Mouse (Mus musculus): ENCODE measurements at regions not wholly inside any gene's neighbourhood (a gene's known extent, or its start where the extent isn't known, plus 50 kb on each side); places are given as distances from the start of the nearest gene placed in this dataset.

DNA sequence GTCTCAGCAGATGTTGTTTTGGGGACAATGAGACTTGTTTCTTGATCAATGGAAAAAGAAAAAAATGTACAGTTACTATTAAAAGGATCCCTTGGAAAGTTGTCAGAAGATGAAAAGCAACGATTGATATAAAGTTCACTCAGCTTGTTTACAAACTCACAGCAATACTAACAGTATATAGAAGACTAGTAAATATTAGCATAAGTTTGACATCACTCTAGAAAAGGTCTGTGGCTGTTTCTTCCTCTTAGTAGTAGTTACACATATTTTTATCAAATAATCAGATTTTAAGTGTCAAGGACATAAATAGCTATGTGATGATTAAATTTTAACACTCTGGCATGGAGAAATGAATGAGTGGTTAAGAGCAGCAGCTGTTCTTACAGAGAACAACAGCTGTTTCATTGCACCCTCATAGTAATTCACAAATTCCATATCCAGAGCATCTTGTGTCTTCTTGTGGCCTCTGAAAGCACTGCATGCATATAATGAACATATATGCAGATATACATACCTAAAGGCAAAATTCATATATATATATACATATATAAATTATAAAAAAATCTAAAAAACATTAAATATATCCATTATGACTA lies 179.1 kb upstream of the Pcdh10 start:
- DNase-seq: no peak

GRCm38 (mm10) chr3:45204392-45205043 lies 173.7 kb upstream of the Pcdh10 start:
- no peak for DNase-seq

DNA sequence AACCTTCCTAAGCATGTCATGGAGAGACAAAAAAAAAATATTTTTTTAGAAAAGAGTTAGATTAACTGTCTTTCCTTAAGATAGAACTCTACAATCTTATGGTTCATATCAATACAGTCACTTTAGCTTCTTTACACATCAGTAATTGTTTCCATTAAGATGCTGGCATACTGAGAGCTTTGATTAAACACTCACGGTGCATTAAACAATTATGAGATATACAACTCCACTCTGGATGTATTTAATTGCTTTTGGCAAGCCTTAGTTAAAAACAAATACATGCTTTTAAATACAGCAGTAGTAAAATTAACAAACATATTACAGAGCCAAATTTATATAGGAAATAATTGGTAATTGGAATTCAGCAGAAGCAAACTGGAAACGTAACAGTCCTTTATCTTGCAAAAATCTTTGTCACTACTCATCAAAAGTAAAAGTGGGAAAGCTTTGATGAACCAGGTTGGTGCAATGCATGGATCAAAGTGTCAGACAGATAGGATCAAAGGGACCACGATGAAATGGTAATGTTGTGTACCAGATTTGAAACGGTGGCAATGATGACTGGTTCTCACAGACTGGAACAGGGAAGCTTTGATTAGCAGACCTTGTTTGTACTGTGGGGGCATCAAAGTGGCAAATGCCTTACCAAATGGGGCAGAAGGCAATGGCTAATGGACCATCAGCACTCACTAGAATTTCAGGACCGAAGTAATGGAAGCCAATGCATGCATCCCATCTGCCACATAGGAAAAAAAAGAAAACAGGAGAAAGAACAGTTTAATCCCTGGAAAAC lies 146.4 kb upstream of the Pcdh10 start:
- no peak for DNase-seq

GRCm38 (mm10) chr3:45238457-45238856 lies 139.7 kb upstream of the Pcdh10 start:
- DNase-seq: no peak

GRCm38 (mm10) chr3:45245456-45245855 lies 132.7 kb upstream of the Pcdh10 start:
- DNase-seq: no peak

DNA sequence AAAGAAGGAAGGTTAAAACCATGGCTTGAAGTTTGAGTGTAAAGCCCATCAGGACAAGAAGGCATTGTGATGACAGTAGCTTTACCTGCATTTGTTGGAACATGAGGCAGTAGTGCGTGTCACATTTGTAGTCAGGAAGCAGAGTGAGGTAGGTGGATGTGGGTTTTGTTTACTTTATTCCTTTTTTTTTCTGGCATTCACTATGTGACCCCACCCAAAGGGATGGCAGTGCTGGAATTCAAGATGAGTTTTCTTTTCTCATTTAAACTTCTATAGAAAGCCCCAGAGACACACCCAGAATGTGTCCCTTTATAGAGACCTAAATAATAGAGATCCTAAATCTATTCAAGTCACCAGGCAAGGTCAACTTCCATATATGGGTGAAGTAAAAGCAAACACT lies 131.6 kb upstream of the Pcdh10 start:
- DNase-seq: no peak

- DNase-seq: no peak
Measured at GRCm38 (mm10) chr3:45276783-45277182, 101.4 kb upstream of the Pcdh10 start.

DNA sequence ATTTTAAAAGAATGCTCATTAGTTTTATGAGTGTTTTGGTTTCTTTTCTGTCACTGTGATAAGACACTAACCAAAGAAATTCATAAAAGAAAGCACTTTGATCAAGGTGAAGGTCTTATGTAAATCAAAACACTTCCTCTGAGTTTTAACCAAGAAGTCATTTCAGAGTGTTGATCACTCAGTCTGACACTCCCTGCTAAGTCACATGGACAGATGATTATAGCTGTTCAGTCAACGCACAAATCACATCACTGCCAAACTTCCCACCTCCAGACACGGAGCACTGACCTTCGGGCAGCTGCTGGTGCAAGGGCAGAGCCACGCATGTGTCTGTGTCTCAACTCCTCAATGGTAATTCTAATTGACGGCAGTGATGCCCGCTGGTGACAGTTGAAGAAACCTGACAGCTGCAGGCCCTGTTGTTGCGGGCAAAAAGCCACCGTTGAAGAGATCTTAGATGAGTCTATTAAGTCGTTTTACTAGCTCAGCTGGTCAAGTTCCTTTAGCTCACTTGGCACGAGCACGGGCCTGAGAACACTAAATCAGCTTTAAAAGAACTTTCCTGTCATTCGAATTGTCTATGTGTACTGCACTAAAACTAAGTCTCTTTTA lies 80.8 kb upstream of the Pcdh10 start:
- DNase-seq: peak in 1 of 2 experiments; percentile 1

DNA sequence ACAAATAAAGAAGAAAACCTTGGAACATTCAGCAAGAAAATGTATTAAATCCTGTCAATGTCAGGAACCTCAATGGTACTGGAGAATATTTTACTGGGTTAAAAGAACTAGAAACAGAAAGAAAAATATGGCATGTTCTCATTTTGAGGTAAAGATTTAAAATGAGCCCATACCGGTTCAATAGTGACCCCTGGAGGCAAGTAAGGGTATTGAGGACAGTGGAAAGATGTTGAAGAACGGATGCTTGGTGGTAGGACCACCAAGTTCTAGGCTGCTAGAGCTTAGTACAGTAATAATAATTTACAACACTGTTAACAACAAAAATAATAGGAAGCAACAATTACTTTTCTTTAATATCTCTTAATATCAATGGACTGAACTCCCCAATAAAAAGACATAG lies 58.9 kb upstream of the Pcdh10 start:
- no peak for DNase-seq
